Mouse (Mus musculus) embryo, embryonic 10 days (tissue): ENCODE results near the gene Stk39.

Experiments
- DNase-seq: peaks from one replicate; pipeline ENCODE4 v3.0.0-alpha.2; 2015; ENCODE audit warnings: low spot score

Stk39 gene

DNA sequence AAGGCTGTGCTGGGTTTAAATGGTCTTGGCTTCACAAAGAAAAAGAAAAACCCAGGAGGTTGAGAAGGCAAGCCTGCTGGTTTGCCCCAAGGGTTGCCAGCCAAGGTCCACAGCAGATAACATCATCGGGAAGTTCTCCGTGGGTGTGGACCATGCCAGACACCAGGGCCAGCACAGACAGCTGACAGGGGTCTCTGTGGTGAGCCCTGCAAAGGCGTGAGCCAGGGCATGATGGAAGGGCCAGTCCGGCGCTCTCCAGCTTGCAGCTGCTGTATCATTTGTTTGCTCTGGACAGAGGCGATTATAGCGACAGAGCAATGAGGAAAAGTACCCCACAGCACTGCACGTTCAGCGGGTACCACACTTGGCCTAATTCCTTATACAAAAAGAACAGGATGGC lies 126.8 kb downstream of the Stk39 start:
- no peak for DNase-seq

DNA sequence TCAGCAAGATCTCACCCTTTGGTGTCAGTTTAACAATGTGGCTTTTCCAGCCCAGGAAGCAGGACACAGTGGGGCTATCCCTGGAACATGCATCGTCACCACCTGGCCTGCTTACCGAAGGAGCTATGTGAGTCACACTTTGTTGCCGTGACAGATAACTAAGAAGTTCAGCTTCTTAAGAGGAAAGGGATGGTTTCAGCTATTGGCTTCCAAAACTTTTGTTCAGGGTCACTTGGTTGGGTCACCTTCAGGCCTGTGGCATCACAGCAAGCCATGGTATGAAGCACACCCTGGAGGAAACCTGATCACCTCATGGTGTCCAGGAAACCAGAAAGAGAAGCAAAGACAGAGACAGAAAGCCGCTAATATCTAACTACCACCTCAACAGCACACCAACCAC lies 128.3 kb downstream of the Stk39 start:
- DNase-seq: no peak

DNA sequence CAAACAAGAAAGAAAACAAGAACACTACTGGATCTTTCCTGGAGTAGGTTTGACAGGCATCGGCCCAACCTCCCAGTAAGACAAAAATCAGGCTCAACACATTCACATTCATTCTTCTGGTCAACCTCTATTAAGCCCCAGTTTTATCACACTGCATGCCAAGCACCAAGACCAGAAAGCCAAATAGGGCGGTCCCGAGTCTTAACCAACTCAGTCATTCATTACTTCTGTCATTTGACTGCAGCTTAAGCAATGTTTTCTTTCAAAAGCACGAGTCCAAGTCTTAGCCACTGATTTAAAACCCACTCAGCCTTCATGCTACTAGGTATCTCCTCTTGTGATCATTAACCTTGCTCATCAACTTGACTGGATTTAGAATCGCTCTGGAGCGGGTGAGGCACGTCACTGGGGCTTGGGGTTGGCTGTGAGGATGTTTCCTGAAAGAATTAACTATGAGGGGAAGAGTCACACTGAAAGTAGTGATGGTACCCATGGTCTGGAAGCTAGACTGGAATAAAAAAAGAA lies 129.9 kb downstream of the Stk39 start:
- no peak for DNase-seq

DNA sequence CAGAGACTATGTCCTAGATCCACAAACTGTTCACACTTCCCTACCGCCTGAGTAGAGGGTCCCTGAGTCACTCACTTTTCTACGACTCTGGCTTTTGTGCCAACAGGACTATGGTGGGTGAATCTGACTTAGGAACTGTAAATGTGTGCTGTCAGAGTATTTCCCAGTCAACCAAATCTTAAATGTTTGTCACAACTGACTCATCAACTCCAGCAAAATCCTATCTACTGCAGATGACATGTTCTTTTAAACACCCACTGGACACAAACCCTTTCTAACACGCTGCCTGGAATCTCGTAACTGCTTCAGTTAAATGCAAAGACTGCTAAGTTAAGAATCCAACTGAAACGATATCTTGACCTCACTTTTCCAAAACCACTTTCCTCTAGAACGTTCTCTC lies 135.2 kb downstream of the Stk39 start:
- DNase-seq: no peak

DNA sequence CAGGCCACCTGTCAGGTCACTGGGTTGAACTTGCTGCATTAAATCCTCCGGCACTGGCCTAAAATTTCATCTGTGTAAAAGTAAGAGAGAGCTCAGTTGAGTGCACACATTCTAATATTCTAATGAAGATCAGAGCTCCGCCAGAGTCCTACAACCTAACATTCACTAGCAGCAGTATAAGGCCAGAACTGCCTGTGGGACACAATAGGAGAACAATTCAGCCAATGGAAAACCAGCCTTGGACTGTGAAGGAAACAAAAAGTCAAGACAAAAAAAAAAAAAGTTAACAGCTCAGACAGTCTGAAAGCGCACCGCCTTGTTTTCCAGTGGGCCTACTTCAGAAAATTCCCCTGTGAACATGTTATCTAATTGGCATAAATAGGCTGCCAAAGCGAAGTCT lies 137.1 kb downstream of the Stk39 start:
- DNase-seq: no peak

DNA sequence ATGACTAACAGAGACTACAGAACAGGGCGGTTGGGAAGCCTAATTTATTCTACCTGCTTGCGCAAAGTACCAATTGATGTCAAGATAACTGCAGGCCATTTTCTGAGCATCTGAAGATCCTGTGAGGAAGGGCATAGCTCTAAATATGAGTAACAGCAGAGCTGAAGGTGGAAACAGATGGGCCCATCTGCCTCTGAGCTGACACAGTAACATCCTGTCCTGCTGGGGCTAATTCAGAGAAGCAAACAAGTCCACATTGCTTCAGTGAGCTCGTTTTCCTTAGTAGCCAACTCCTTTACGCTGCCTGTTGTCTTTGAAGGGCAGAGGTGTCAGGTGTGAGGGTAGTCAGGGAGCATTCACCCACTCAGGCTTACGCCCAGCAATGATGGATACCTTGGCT lies 146.8 kb downstream of the Stk39 start:
- DNase-seq: no peak

DNA sequence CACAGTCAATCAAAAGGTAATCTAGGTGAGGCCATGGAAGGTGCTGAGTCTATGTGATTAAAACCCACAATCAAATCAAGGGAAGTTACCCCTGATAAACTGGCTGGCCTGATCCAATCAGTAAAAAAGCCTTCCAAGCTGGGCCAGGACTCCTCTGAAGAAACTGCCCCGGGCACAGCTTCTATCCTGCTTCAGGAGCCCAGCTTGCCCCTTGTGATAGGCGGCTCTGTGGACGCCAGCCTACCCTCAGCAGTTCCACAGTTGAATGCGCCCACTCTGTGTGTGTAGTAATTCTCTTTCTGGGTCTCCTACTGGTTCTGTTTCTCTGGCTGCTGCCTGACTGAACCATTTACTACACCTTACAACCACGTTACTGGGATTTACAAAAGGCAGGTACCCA lies 150.8 kb downstream of the Stk39 start:
- no peak for DNase-seq

DNA sequence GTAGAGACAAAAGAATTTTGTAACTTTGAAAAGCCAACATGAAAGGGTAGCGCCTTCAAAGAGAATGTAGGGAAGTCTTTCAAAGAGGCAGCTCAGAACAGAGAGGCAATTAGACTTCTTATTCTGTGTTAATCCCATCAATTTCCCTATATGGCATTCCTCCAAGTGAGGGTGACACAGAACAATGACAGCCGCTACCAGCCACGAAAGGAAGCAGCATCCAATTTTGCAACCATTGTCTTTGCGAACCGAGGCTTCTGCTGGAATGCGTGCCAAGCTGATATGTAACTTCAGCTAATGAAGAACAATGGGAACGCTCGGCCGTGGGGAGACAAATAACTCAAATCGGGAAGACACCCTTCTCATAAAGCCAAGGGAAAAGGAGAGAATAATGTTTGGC lies 151.4 kb downstream of the Stk39 start:
- DNase-seq: no peak

DNA sequence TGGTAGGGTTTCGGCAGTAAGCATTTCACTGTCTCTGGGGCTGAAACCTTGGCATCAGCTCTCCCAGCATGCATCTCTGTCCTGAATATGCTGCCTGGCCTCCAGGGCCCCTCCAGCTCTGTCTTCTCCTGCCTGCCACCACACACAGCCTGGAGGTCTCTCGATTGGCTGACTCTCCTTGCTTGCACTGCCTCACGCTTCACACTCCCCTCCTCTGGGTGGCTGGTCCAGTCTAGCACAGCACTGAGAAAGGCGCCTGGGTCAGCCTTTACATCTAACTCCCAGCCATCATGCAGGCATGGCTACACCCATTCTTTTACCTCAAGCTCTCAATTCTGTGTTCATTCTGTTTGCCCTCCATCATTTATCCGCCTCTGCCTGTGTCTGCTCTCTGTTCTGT lies 153.6 kb downstream of the Stk39 start:
- no peak for DNase-seq

DNA sequence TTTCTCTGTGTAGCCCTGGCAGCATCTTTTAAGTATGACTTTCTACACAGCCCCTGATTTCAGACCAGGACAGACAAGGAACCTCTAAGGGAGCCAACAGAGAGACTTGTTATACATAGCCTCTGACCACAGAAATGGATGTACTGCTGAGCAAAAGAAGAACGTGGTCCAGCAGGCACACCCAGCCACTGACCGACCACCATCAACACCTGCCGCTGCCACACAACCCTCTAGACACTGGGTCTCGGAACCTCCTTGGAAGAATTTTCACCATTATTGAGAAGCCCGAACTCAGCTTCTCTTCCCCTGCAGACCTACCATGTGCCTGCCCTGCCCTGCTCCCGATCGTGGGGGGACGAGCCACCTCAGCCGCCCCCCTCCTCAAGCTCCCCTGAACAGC lies 154.2 kb downstream of the Stk39 start:
- no peak for DNase-seq

DNA sequence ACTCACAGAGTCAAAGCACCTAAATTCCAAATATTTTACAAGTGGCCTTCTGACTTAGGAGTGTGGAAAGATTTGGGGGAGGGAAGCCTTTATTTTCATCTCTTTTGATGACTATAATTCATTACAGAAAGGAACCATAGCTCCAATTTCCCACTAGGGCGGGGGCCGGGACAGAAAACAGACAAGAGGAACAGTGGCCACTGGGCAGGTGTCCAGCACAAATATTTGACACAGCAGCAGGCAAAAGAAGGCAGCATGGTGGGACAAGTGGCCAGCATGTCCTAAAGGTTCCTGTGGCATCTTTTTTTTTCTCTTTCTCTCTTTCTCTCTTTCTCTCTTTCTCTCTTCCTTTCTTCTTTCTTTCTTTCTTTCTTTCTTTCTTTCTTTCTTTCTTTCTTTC lies 154.6 kb downstream of the Stk39 start:
- DNase-seq: no peak

DNA sequence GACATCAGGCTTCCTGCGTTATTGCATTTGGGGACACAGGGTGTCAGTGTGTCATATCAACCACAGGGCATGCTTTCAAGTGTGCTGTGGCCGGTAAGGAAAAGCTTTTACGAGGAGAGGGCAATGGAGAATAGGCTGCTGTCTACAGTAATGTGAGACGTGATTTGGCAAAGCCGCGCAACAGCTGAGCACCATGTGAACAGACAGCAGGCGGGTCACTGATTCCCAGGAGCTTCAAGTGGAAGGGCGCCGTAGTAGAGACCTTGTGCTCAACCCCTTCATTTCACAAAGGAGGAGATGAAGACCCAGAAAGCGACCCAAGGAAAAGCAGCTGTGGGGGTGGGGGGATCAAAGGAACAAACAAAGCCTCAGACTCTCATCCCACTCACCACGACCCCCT lies 156.8 kb downstream of the Stk39 start:
- no peak for DNase-seq

DNA sequence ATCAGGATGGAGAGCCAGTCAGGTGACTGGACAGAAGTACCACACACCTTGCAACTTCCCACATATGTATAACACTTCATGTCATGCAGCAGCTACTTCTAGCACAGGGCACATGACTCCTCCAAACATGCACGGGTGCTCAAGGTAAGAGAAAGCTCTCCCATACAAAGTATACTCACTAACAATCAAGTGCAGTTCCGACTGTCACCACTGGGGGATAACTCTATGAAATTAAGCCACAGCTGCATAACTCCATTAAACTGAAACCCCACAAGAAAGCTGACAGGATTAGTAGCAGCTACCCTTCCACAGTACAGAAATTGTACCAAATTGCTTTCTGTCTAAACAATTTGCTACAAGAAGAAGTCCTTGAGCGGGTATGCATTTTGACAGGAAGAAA lies 161.9 kb downstream of the Stk39 start:
- no peak for DNase-seq

DNA sequence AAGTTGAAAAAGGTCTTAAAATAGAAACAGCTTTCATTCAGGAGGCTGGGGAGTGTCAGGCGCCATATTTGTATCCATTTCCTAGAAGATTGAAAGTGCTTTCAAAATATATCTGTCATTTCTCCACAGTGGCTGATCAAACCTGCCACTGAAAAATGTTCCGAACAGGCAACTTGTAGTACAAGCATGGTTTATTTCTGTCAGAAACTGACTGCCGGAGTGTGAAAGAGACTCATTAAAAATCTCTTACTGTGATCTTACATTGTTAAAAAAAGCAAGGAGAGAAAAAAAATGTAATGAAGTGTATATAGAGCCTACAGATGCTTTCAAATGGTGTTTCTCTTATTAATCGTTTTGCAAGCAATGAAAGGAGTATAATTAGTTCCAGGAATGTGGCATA lies 165.5 kb downstream of the Stk39 start:
- no peak for DNase-seq

DNA sequence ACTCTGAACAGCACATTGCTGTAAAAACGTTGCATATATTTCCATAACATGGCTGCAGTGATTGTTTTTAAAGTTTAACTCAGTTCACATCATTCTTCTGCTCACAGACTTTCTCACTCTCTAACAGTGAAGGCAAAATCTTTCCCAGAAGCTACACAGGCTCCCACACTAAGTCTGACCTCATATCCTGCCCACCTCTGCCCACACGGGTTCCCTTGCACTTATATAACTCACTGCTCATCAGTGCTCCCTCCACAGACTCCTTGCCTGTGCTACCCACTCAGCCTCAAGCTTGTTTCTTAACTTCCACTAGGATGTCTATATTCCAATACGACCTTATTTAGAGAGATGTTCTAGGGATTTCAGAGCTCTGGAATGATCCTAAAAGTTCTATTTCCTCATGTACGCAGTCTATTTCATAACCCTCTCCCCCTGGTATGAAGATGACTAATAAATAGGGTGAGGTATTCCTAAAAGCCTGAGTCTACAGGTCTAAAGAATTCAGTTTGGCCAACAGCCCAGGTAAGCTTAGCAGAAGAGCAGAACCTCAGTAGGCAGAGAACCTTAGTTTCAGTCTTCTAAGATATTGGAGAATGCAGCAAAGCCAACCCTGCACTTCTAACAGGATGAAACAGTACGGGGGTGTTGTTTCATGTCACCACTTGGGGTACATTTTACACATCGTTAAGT lies 167.2 kb downstream of the Stk39 start:
- no peak for DNase-seq

DNA sequence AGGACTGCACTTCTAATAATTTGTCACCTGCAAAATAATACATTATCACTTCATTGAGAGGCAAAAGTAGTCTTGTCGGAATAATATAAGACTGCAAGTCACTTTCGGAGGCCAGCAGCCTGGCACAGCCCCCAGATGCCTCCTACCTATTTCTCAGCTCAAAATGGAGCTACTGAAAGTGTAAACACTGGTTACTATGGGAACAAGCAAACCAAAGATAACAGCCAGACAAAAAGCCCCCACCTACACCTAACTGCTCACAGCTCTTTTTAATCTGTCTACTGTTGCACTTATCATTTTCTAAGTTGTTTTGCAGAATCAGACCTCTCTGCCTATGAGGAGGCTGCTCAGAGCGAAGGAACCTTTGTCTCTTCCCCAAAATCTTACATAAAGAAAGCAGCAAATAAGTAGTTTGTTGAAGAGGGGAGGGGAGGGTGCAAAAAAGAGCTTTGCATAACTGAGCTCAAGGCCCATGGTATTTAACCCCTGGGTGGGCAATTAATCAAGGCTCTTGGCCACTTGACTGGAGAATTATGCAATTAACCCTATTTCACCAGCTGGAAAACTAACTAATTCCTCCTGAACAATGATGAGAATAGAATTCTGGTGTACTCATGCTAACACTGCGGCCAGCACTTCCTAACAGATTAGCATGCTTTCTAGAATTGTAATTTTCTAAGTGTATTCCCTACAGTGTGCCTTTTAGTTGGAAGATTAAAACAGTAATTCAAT lies 170.1 kb downstream of the Stk39 start:
- no peak for DNase-seq

DNA sequence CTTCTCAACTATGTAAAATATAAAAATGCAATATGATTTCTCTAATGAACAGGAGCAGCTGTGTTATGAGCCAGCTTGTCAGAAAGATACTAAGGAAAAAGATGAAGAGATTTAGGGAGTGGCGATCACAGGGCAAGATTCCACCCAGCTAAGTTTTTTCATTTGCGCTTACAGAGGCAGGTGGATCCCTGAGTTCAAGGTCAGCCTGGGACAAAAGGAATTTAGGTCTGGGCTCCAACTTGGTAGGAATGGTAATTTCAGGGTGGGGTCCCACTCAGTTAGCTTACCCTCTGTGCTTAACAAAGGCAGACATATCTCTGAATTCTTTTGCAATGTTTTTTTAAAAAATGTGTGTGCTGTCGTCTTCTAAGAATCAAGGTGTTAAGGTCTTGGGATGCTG lies 173.7 kb downstream of the Stk39 start:
- no peak for DNase-seq

DNA sequence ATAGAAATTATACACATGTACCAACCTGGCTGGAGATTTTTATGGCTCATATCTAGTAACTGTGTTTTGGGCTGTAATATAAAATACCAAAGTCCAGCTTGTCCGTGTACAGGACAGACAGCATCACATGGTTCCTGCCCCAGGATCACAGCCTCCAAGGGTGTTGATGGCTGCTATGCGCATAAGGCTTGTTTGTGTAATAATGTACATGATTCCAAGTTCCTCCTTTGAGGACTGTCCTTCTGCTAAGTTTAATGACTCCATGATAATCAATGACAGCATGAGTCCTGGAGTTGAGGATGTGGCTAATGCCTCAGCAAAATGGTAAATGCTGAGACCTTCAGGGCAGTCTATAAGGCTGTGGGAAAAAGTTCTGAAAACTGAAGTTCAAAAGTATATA lies 174.1 kb downstream of the Stk39 start:
- no peak for DNase-seq

DNA sequence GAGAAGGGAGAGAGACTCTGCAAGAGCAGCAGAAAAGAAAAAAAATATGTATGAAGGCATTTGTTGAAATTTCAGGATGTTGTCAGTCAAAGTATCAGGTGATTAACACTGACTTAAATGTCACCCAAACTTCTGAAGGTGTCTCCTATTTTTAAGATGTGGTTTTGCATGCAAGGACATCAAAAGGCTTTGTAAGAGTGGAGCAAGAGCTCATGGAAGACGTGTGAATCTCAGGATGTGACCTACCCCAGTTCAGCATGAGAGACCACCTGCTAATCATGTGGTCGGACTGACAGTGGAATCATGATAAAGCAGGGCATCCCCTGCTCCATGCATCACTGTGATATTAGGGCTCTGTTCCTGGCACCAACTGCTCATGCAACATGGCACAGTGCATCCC lies 175.3 kb downstream of the Stk39 start:
- no peak for DNase-seq

DNA sequence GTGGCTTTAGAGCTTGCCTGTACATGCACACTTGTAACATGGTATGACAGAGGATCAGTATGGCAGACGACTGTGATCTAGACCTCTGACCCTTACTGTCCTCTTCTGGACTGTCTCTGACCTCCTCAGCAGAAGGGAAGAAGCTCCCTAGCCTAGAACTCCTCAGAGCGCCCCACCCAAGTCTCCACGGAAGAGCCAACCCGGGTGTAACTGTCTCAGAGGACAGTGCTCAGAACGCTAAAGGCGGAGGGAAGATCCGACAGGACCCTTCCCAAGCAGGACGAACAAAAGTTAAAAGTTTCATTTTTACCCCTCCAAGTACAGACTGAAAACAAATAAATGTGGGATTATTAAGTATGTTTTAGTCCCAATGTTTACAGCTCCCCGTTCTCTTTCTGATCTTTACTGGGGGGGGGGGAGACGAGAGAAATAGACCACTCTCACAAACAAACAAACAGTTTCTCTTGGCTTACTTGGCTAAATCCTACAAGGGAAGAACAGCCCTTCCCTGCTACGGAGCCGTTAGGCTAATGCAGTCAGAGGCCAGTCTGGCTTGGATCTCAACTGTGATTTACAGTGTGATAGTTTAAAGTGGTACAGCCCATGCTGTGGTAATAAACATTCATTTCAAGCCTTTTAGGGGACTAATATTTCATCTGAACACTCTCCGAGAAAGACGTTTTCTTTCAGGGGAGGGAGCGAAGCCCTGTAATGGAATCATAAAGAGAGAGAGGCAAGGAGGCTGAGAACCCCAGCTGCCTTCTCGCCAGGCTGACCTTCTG lies 179.3 kb downstream of the Stk39 start:
- DNase-seq: peak; percentile 30

DNA sequence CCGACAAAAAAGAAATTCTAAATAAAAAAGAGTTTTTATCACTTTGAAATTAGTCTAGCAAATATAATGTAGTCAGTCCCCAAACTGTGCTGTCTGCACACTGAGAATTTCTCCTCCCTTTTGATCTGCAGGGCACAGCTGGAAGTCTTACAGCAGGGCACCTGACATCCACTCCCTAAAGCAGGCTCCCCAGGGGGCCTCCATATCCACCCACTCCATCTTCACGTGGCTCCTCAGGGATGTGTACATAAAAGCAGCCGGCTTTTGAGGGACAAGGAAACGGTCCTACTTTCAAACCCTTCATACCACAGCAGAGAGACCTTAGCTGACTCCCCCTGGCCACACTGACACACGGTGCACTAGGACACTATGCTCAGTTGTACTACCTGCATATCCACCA lies 180.2 kb downstream of the Stk39 start:
- DNase-seq: no peak

DNA sequence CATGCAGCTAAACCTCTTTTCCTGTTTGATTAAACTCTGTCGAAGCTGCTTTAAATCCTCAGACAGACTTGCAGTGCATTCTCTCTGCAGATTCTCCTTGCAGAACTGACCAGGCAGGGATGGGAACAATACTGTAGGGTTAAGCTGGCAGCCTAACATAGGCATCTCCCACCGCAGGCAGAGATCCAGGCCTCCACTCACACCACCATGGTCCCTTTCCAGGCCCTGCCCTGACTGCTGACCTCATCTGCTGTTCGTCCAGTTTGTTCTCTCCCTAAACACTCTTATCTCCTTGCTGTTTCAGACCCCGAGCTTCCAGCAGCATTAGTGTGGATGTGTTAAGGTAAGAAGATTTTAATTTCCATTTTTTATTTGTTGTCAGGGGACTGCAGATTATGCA lies 182.1 kb downstream of the Stk39 start:
- no peak for DNase-seq

DNA sequence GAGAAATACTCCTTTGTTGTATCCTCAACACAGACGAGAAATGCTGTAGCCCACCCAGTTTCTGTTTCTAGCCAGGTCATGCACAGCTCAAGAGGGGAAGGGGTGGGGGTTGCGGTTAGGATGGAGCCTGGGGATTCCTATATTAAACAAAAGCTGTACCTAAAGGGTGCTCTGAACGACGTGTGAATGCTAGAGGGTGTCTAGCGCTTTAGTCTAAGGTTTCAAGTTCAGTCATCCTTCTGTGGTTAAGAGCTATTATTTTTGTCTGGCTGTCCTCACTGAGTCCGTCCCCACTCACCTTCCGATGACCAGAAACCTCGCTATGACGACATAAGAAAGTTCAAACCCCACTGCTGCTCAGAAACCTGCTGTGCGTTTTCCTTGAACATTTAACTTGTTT lies 182.9 kb downstream of the Stk39 start:
- no peak for DNase-seq
